Mouse (Mus musculus): Measurements from ENCODE around the gene Itga6. TPM values are rescaled to one million over a fixed set of nuclear protein-coding genes. Genes with fewer than 3 reads are reported as not detected.
A peak's percentile ranks its signal among the peaks of the same experiment; 100 is the strongest.
"Not testable (repeated sequence)": the region's sequence is repeated elsewhere in the genome, so short reads cannot be mapped to it uniquely, and the experiment has no call there.

Itga6 gene
- total RNA-seq, 2 experiments from 2014 or later: 48.3 to 57.7 TPM

DNA sequence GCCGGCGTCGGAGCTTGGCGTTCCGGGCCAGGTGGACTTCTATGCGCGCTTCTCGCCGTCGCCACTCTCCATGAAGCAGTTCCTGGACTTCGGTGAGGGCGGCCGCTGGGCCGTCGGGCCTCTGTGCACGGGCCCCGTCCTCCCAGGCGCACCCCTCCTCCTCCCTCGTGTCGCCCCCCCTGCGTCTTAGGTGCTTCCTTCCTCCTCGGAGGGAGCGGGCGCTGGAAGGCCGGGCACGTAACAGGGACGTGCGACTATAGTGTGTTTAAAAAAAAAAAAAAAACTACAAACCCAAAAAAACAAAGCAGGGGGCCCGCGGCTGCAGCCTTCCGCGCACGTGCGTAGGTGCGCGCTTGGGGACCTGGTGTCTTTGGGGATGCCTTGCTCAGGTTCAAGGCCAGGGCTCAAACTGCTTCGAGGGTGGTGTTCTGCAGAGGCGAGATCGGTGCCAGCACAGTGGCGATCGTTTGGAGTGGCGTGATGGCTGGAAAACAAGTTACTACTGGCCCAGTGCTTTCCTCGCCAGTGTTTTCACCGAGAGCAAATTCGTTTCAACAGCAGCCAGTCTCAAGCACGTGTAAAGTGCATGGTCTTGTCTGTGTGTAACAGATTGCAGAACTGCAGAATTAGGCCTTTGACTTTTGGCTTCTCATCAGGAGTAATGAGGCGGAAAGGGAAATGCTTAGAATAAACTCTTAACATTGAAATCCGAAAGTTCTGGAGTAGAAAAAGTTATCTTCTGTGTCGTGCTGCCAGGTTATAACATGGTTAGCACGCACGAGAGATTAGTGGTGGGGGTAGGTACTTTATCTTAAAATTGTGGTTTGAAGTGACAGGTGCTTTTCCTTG, 128.3 kb downstream of the Itga6 start:
- DNase-seq (ENCODE audit: low spot score): peak; percentile 4
- intact Hi-C loops (cut with DNase I): loop anchor here (10.0 kb wide), 1 partner anchor 1401 kb away; the partner anchor contains the start of gene Sp9

- no peak for DNase-seq (ENCODE audit: low spot score)
- intact Hi-C loops (cut with DNase I): loop anchor here (10.0 kb wide), 1 partner anchor 1400 kb away; the partner anchor contains the start of gene Sp9
These were observed 129.0 kb downstream of the Itga6 start for GRCm38 (mm10) chr2:71874422-71874821.

GRCm38 (mm10) chr2:71874836-71875235, 129.4 kb downstream of the Itga6 start:
- intact Hi-C loops (cut with DNase I): loop anchor here (10.0 kb wide), 1 partner anchor 1400 kb away; the partner anchor contains the start of gene Sp9
- no peak for DNase-seq (ENCODE audit: low spot score)

DNA sequence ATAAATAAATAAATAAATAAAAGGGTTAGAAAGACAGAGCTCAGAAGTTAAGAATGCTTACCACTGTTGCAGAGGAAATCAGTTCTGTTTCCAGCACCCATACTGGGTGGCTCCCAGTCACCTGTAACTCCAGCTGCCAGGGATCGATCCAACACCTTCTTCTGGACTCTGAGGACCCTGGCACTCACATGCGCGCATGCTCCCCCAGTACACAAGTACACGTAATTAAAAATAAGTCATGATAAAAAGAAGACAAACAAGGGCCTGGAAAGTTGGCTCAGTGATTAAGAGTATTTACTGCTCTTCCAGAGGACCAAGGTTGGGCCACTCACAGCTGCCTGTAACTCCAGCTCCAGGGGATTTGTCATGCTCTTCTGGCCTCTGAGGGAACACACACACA, 132.4 kb downstream of the Itga6 start:
- intact Hi-C loops (cut with DNase I): loop anchor here (10.0 kb wide), 1 partner anchor 1397 kb away; the partner anchor contains the start of gene Sp9
- no peak for DNase-seq (ENCODE audit: low spot score)

GRCm38 (mm10) chr2:71878441-71878840, 133.0 kb downstream of the Itga6 start:
- intact Hi-C loops (cut with DNase I): loop anchor here (10.0 kb wide), 1 partner anchor 1396 kb away; the partner anchor contains the start of gene Sp9

GRCm38 (mm10) chr2:71878943-71879342, 133.5 kb downstream of the Itga6 start:
- intact Hi-C loops (cut with DNase I): loop anchor here (10.0 kb wide), 1 partner anchor 1396 kb away; the partner anchor contains the start of gene Sp9
- no peak for DNase-seq (ENCODE audit: low spot score)

More at GRCm38 (mm10) chr2:71878441-71878840, 133.0 kb downstream of the Itga6 start:
- DNase-seq (ENCODE audit: low spot score): no peak

DNA sequence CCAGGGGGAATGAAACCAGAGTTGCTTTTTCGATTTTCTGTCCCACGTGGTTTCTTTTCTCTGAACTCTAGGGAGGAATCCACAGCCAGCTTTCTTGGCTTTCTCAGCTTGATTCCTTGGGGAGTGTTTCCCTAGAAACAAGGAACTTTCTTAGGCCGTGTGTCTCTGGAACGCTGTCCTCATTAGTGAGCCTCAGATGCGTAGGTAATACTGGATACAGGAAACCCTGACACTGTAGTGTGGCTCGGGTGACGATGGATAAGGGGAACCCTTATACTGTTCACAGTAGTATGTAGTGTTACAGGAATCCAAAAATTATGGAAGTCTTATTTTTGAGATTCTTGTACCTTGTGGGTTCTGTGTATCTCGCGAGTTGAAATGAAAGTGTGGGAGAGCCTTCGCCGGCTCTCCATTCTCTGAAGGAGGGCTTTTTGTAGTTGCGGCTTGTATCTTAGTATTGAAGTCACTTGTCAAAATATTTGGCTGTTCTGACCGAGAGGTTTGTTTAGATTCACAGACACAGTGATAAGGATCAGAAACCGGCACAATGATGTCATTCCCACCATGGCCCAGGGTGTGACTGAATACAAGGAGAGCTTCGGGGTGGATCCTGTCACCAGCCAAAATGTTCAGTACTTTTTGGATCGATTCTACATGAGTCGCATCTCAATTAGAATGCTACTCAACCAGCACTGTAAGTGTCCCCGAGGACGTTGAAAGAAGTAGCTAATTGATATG, 137.7 kb downstream of the Itga6 start:
- intact Hi-C loops (cut with DNase I): no loop called here
- no peak for DNase-seq (ENCODE audit: low spot score)

DNA sequence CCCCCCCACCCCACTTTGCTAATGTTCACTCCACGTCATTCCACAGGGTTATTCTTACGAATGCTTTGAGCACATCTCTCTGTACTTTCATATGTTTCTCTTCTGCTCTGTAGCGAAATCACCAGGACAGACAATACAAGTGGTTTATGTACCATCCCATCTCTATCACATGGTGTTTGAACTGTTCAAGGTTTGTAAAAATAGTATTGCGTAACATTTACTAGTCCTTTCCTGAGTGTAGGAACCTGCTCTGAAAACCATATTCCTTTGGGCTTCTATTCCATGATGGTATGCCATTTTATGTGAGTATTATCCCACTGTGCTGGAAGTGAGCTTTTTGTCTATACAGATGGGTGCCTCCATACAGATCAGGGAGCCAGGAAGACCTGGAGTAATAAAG, 141.9 kb downstream of the Itga6 start:
- intact Hi-C loops (cut with DNase I): no loop called here

GRCm38 (mm10) chr2:71888437-71888836, 143.0 kb downstream of the Itga6 start:
- no peak for DNase-seq (ENCODE audit: low spot score)
- intact Hi-C loops (cut with DNase I): no loop called here

More for the DNA sequence above, 141.9 kb downstream of the Itga6 start:
- no peak for DNase-seq (ENCODE audit: low spot score)

DNA sequence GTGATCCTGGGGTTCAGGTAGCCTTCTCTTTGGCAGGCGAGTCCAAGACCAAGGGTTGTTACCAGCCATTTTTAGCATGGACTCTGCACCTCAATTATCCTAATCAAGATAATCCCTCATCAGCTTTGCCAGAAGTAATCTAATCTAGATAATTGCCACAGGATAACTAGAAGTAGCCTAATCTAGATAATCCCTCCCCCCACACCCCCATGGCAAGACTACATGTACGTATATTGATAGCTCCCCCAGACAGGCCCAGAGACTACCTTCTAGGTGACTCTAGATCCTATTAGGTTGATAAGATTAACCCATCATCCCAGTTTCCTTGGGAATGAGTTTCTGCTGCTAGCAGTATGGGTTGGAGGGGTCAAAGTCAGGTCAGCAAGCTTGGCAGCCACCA, 146.1 kb downstream of the Itga6 start:
- no peak for DNase-seq (ENCODE audit: low spot score)
- intact Hi-C loops (cut with DNase I): no loop called here

GRCm38 (mm10) chr2:71892741-71893349, 147.4 kb downstream of the Itga6 start:
- no peak for DNase-seq (ENCODE audit: low spot score)

GRCm38 (mm10) chr2:71895596-71896286, 150.3 kb downstream of the Itga6 start:
- no peak for DNase-seq (ENCODE audit: low spot score)
- intact Hi-C loops (cut with DNase I): loop anchor here (5.0 kb wide), 1 partner anchor 142 kb away; no protein-coding TSS in a partner anchor

More at GRCm38 (mm10) chr2:71892741-71893349, 147.4 kb downstream of the Itga6 start:
- intact Hi-C loops (cut with DNase I): no loop called here

DNA sequence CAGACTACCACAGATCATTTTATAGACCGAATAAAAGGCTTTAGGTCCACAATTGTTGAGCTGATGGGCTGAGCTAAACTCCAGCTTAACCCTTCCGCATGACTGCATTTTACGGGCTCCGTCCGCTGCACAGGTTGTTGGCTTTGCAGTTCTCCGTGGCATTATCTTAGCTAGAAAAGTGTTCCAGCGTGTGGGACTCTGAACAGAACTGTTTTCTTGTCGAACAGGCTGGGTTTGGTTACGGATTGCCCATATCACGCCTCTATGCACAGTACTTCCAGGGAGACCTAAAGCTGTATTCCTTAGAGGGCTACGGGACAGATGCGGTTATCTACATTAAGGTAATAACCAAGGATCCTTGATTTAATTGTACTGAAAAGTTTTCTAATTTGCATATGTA, 152.0 kb downstream of the Itga6 start:
- DNase-seq (ENCODE audit: low spot score): no peak
- intact Hi-C loops (cut with DNase I): loop anchor here (5.0 kb wide), 1 partner anchor 140 kb away; no protein-coding TSS in a partner anchor

- DNase-seq (ENCODE audit: low spot score): no peak
These were observed 153.0 kb downstream of the Itga6 start for GRCm38 (mm10) chr2:71898335-71898856.

GRCm38 (mm10) chr2:71899886-71900285, 154.5 kb downstream of the Itga6 start:
- no peak for DNase-seq (ENCODE audit: low spot score)
- intact Hi-C loops (cut with DNase I): loop anchor here (5.0 kb wide), 1 partner anchor 137 kb away; no protein-coding TSS in a partner anchor

More at GRCm38 (mm10) chr2:71898335-71898856, 153.0 kb downstream of the Itga6 start:
- intact Hi-C loops (cut with DNase I): loop anchor here (1.0 to 5.0 kb wide), 2 partner anchors 57 to 139 kb away; no protein-coding TSS in a partner anchor

DNA sequence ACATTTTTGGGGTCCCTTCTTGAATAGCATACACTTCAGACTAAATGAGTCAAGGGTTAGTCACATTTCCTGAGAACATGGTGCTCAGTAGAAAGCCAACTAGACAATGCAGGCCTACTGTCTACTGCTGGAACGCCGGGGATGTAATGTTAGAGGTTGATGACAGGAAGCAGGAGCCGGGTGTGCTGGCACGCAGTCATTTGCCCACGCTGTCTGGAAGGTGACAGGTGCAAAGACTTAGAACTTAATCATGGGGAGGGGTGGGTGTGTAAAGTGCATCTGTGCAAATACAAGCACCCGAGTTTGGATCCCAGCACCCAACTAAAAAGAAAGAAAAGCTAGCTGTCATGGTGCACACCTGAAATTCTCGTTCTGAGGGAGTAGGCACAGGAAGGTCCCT, 159.7 kb downstream of the Itga6 start:
- intact Hi-C loops (cut with DNase I): no loop called here
- no peak for DNase-seq (ENCODE audit: low spot score)

DNA sequence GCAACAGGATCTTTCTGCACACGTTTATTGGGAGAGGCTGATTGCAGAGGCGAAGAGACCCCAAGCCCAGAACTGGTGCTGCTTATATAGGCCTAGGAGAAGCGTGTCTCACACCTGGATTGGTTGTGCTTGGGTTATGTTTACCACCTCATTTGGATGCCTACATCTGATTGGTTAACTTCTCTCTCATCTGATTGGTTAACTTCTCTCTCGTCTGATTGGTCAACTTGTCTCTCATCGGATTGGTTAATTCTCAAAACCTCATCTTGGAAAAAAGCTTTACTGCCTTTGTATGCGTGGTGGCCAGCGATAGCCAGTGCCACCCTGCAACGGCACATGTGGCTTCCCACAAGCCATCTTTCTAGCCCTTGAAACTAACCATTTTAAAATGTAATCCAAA, 160.9 kb downstream of the Itga6 start:
- DNase-seq (ENCODE audit: low spot score); intact Hi-C loops (cut with DNase I): not testable (repeated sequence)

Measured in heart, postnatal 25 days (tissue).